Mouse (Mus musculus) liver, embryonic 13.5 days (tissue): Measurements from ENCODE around the gene Tlx2. TPM values are rescaled to one million over a fixed set of nuclear protein-coding genes. Genes with fewer than 3 reads are reported as not detected.

Source experiments
- ATAC-seq: fragments of 200-750 bp; cut with Nextera tagmentation; 2 replicates; pipeline ENCODE4 v1.8.0; 2017; ENCODE audit warnings: low read depth, mild to moderate bottlenecking, moderate number of reproducible peaks, moderate library complexity
- DNase-seq: peaks from one replicate; pipeline ENCODE4 v3.0.0; 2022
- H3K27ac ChIP-seq: fragments of 300-500 bp; sonication (generic); 2 replicates; pipeline ENCODE4 v1.5.1; 2015; ENCODE audit warnings: moderate library complexity, mild to moderate bottlenecking, inconsistent platforms
- H3K27me3 ChIP-seq: fragments of 300-500 bp; sonication (generic); 2 replicates; pipeline ENCODE4 v1.6.1; 2015; ENCODE audit warnings: mild to moderate bottlenecking, inconsistent platforms
- H3K36me3 ChIP-seq: fragments of 300-500 bp; sonication (generic); 2 replicates; pipeline ENCODE4 v1.6.1; 2015; ENCODE audit warnings: mild to moderate bottlenecking, inconsistent platforms
- H3K4me1 ChIP-seq: fragments of 300-500 bp; sonication (generic); replicated peaks from 2 replicates; pipeline ENCODE4 v1.6.1; 2015; ENCODE audit warnings: inconsistent platforms
- H3K4me2 ChIP-seq: fragments of 300-500 bp; sonication (generic); 2 replicates; pipeline ENCODE4 v1.6.1; 2015; ENCODE audit warnings: inconsistent platforms, mild to moderate bottlenecking, moderate library complexity
- H3K4me3 ChIP-seq: fragments of 300-500 bp; sonication (generic); replicated peaks from 2 replicates; pipeline ENCODE4 v1.5.1; 2015; ENCODE audit warnings: mild to moderate bottlenecking, inconsistent platforms
- H3K9ac ChIP-seq: fragments of 300-500 bp; sonication (generic); 2 replicates; pipeline ENCODE4 v1.6.1; 2015; ENCODE audit warnings: mild to moderate bottlenecking, inconsistent platforms
- H3K9me3 ChIP-seq: fragments of 300-500 bp; sonication (generic); replicated peaks from 2 replicates; pipeline ENCODE4 v1.6.1; 2016; ENCODE audit warnings: inconsistent platforms
- WGBS: fragments of 180-500 bp; shearing (Covaris S2); methylation state at CpG from one replicate; pipeline ENCODE4 v1.1.7; 2015; ENCODE audit not compliant: insufficient replicate concordance; 5-methylcytosine and 5-hydroxymethylcytosine counted together
- polyA plus RNA-seq: library from polyadenylated mRNA; unstranded; fragments of >200 nt; fragmentation: Nextera tagmentation; extraction: Ambion mirVana; gene quantifications from 2 replicates; pipeline ENCODE4 v1.2.1, GENCODE M21; 2015

Tlx2 gene
- polyA plus RNA-seq, 1 experiment from 2014 or later, result not detected

- Histone ChIP-seq H3K9ac (peak overlapping the region; percentile 100), H3K27me3 (0 out of 2 replicates have a peak, but pooled peaks cover 2% of the 10 kb centered on the region), H3K4me1 (peaks cover 56% of the 10 kb centered on the region), H3K4me3 (peak overlapping the region; percentile 100), H3K9me3 (no peaks in the 10 kb centered on the region), H3K27ac (peak overlapping the region; percentile 97), H3K36me3 (peaks cover 53% of the 10 kb centered on the region), H3K4me2 (peak overlapping the region; percentile 97)
- DNase-seq (peak; percentile 41), ATAC-seq (no peak)
- WGBS, result under 1% methylated on average over 26 of the region's 26 CpGs
Observed at GRCm38 (mm10) chr6:83053136-83053960, 16.7 kb downstream of the Tlx2 start.

GRCm38 (mm10) chr6:83049367-83049766 is 20.7 kb downstream of the Tlx2 start:
- Histone ChIP-seq H3K9ac (no peak overlapping the region), H3K4me1 (peaks cover 37% of the 10 kb centered on the region), H3K27me3 (no peaks in the 10 kb centered on the region), H3K4me3 (no peak overlapping the region), H3K9me3 (no peaks in the 10 kb centered on the region), H3K27ac (0 out of 2 replicates have a peak overlapping the region, but pooled peaks have one; percentile 11), H3K36me3 (peaks cover 27% of the 10 kb centered on the region), H3K4me2 (no peak overlapping the region)
- 60% methylated on average over 10 of the region's 10 CpGs for WGBS
- DNase-seq, result no peak
- ATAC-seq, result no peak

GRCm38 (mm10) chr6:83044742-83045141 is 25.4 kb downstream of the Tlx2 start:
- H3K27ac ChIP-seq, result no peak overlapping the region
- 66% methylated on average over 9 of the region's 9 CpGs for WGBS
- H3K36me3 ChIP-seq, result no peaks in the 10 kb centered on the region
- ATAC-seq (no peak), DNase-seq (no peak)
- no peaks in the 10 kb centered on the region for H3K9me3 ChIP-seq
- H3K4me1 ChIP-seq, result peaks cover 18% of the 10 kb centered on the region
- no peak overlapping the region for H3K4me2 ChIP-seq
- no peaks in the 10 kb centered on the region for H3K27me3 ChIP-seq
- H3K4me3 ChIP-seq, result no peak overlapping the region
- H3K9ac ChIP-seq, result no peak overlapping the region

GRCm38 (mm10) chr6:83043993-83044392 is 26.1 kb downstream of the Tlx2 start:
- H3K36me3 ChIP-seq, result no peaks in the 10 kb centered on the region
- peaks cover 24% of the 10 kb centered on the region for H3K4me1 ChIP-seq
- H3K4me2 ChIP-seq, result no peak overlapping the region
- no peak overlapping the region for H3K27ac ChIP-seq
- H3K9ac ChIP-seq, result no peak overlapping the region
- H3K27me3 ChIP-seq, result no peaks in the 10 kb centered on the region
- no peaks in the 10 kb centered on the region for H3K9me3 ChIP-seq
- DNase-seq (no peak), ATAC-seq (no peak)
- H3K4me3 ChIP-seq, result no peak overlapping the region
- 72% methylated on average over 5 of the region's 5 CpGs for WGBS

- Histone ChIP-seq H3K4me1 (peaks cover 28% of the 10 kb centered on the region), H3K9me3 (no peaks in the 10 kb centered on the region), H3K4me3 (no peak overlapping the region), H3K36me3 (no peaks in the 10 kb centered on the region), H3K27me3 (no peaks in the 10 kb centered on the region), H3K9ac (no peak overlapping the region), H3K27ac (0 out of 2 replicates have a peak overlapping the region, but pooled peaks have one; percentile 21), H3K4me2 (no peak overlapping the region)
- WGBS, result 65% methylated on average over 6 of the region's 6 CpGs
- ATAC-seq (no peak), DNase-seq (no peak)
Observed at GRCm38 (mm10) chr6:83043561-83043960, 26.5 kb downstream of the Tlx2 start.

GRCm38 (mm10) chr6:83040601-83041000 is 29.5 kb downstream of the Tlx2 start:
- H3K4me3 ChIP-seq, result no peak overlapping the region
- H3K27me3 ChIP-seq, result peaks cover 7% of the 10 kb centered on the region; the same call in 1 of the 2 replicates
- 78% methylated on average over 5 of the region's 5 CpGs for WGBS
- H3K9me3 ChIP-seq, result no peaks in the 10 kb centered on the region
- H3K36me3 ChIP-seq, result no peaks in the 10 kb centered on the region
- DNase-seq (no peak), ATAC-seq (no peak)
- H3K4me1 ChIP-seq, result peaks cover 32% of the 10 kb centered on the region
- H3K27ac ChIP-seq, result peak overlapping the region; percentile 53; the same call in 1 of the 2 replicates
- no peak overlapping the region for H3K4me2 ChIP-seq
- no peak overlapping the region for H3K9ac ChIP-seq

GRCm38 (mm10) chr6:83038496-83039012 is 31.5 kb downstream of the Tlx2 start:
- peak; percentile 99 for ATAC-seq
- peak overlapping the region; percentile 63 for H3K9ac ChIP-seq
- H3K4me3 ChIP-seq, result peak overlapping the region; percentile 35
- peak overlapping the region; percentile 62 for H3K4me2 ChIP-seq
- WGBS, result 14% methylated on average over 24 of the region's 24 CpGs
- peak overlapping the region; percentile 93 for H3K27ac ChIP-seq
- H3K36me3 ChIP-seq, result no peaks in the 10 kb centered on the region
- peak; percentile 90 for DNase-seq
- H3K9me3 ChIP-seq, result no peaks in the 10 kb centered on the region
- H3K27me3 ChIP-seq, result peaks cover 21% of the 10 kb centered on the region; the same call in 1 of the 2 replicates
- H3K4me1 ChIP-seq, result peaks cover 50% of the 10 kb centered on the region

- Histone ChIP-seq H3K4me2 (no peak overlapping the region), H3K27me3 (peaks cover 22% of the 10 kb centered on the region; the same call in 1 of the 2 replicates), H3K9ac (no peak overlapping the region), H3K4me1 (peaks cover 58% of the 10 kb centered on the region), H3K4me3 (no peak overlapping the region), H3K27ac (no peak overlapping the region), H3K9me3 (no peaks in the 10 kb centered on the region), H3K36me3 (peaks cover under 1% of the 10 kb centered on the region; the same call in 1 of the 2 replicates)
- WGBS, result 80% methylated on average over 8 of the region's 8 CpGs
- no peak for ATAC-seq
- no peak for DNase-seq
Observed at GRCm38 (mm10) chr6:83037188-83037587, 32.9 kb downstream of the Tlx2 start.

- no peak for DNase-seq
- H3K36me3 ChIP-seq, result peaks cover 27% of the 10 kb centered on the region
- 54% methylated on average over 5 of the region's 5 CpGs for WGBS
- ATAC-seq, result no peak
- peaks cover 70% of the 10 kb centered on the region for H3K4me1 ChIP-seq
- no peaks in the 10 kb centered on the region for H3K9me3 ChIP-seq
- H3K4me2 ChIP-seq, result peak overlapping the region; percentile 83
- peak overlapping the region; percentile 87; the same call in 1 of the 2 replicates for H3K27ac ChIP-seq
- peak overlapping the region; percentile 92; the same call in 1 of the 2 replicates for H3K9ac ChIP-seq
- peak overlapping the region; percentile 78 for H3K4me3 ChIP-seq
- H3K27me3 ChIP-seq, result peaks cover 31% of the 10 kb centered on the region
Observed at GRCm38 (mm10) chr6:83034463-83035055, 35.5 kb downstream of the Tlx2 start.

- Histone ChIP-seq H3K9ac (peak within 1 kb of the TSS; percentile 92), H3K4me2 (peak within 1 kb of the TSS; percentile 83), H3K27ac (peak within 1 kb of the TSS; percentile 87), H3K4me3 (peak within 1 kb of the TSS; percentile 78), H3K9me3 (no peaks in the 10 kb centered on the region), H3K27me3 (peaks cover 31% of the 10 kb centered on the region), H3K4me1 (peaks cover 69% of the 10 kb centered on the region), H3K36me3 (peaks cover 31% of the 10 kb centered on the region)
- ATAC-seq (peak; percentile 88), DNase-seq (peak; percentile 62)
- WGBS, result 2% methylated on average over 51 of the region's 51 CpGs
Observed at GRCm38 (mm10) chr6:83033249-83034185, 36.6 kb downstream of the Tlx2 start, which contains the start of the genes Dok1 and Loxl3. Gene Dok1, minus strand, starts transcription at chr6:83033471. Gene Loxl3, plus strand, starts transcription at chr6:83034173.
